Mouse (Mus musculus) hindbrain, postnatal 0 days (tissue): Measurements from ENCODE around the gene Dglucy. TPM values are rescaled to one million over a fixed set of nuclear protein-coding genes. Genes with fewer than 3 reads are reported as not detected.

Source experiments
- ATAC-seq: fragments of 200-750 bp; cut with Nextera tagmentation; 2 replicates; pipeline ENCODE4 v1.8.0; 2017; ENCODE audit warnings: mild to moderate bottlenecking, moderate TSS enrichment, moderate library complexity
- DNase-seq: peaks from one replicate; pipeline ENCODE4 v3.0.0-alpha.2; 2015; ENCODE audit warnings: low spot score
- H3K27ac ChIP-seq: fragments of 300-500 bp; sonication (generic); 2 replicates; pipeline ENCODE4 v1.5.1; 2014; ENCODE audit warnings: mild to moderate bottlenecking
- H3K27me3 ChIP-seq: fragments of 300-500 bp; sonication (generic); 2 replicates; pipeline ENCODE4 v1.6.1; 2014; ENCODE audit warnings: low read length, mixed read lengths; ENCODE audit not compliant: insufficient read depth
- H3K36me3 ChIP-seq: fragments of 300-500 bp; sonication (generic); 2 replicates; pipeline ENCODE4 v1.6.1; 2014; ENCODE audit warnings: low read length, mixed read lengths; ENCODE audit not compliant: insufficient read depth
- H3K4me1 ChIP-seq: fragments of 300-500 bp; sonication (generic); 2 replicates; pipeline ENCODE4 v1.6.1; 2014; ENCODE audit warnings: antibody characterized with exemption, low read length, mixed read lengths; ENCODE audit not compliant: insufficient read depth
- H3K4me2 ChIP-seq: fragments of 300-500 bp; sonication (generic); 2 replicates; pipeline ENCODE4 v1.6.1; 2014; ENCODE audit warnings: low read depth, mild to moderate bottlenecking, low read length, moderate library complexity, mixed read lengths
- H3K4me3 ChIP-seq: fragments of 300-500 bp; sonication (generic); 2 replicates; pipeline ENCODE4 v1.5.1; 2014; ENCODE audit warnings: low read length
- H3K9ac ChIP-seq: fragments of 300-500 bp; sonication (generic); replicated peaks from 2 replicates; pipeline ENCODE4 v1.6.1; 2014; ENCODE audit warnings: mild to moderate bottlenecking, low read length, moderate library complexity, mixed read lengths
- H3K9me3 ChIP-seq: fragments of 300-500 bp; sonication (generic); 2 replicates; pipeline ENCODE4 v1.6.1; 2016; ENCODE audit warnings: low read length, mixed read lengths
- CTCF ChIP-seq: IDR thresholded peaks from 2 replicates; pipeline ENCODE4 v1.5.1; 2016; ENCODE audit warnings: antibody characterized with exemption, control low read depth, low read depth
- WGBS: fragments of 180-500 bp; shearing (Covaris S2); extraction: QIAGEN DNeasy Blood & Tissue Kit; methylation state at CpG from one replicate; pipeline ENCODE4 v1.1.7; 2014; 5-methylcytosine and 5-hydroxymethylcytosine counted together
- polyA plus RNA-seq: library from polyadenylated mRNA; unstranded; fragments of >200 nt; fragmentation: Nextera tagmentation; extraction: Ambion mirVana; gene quantifications from 2 replicates; pipeline ENCODE4 v1.2.1, GENCODE M21; 2015
- total RNA-seq: library from RNA; depleted of rRNA; stranded (reverse); fragments of >200 nt; gene quantifications from 2 replicates; pipeline ENCODE4 v1.2.3, GENCODE M21; 2014; rRNA removed

The Dglucy gene
- total RNA-seq (3.8 and 4.8 TPM in 2 replicates), polyA plus RNA-seq (3.3 and 3.4 TPM in 2 replicates)

- Histone ChIP-seq H3K4me3 (peak within 1 kb of the TSS; percentile 19), H3K4me2 (peak within 1 kb of the TSS; percentile 47), H3K9ac (peak within 1 kb of the TSS; percentile 31), H3K9me3 (no peaks in the 10 kb centered on the region), H3K27ac (peak within 1 kb of the TSS; percentile 84), H3K36me3 (no peaks in the 10 kb centered on the region), H3K4me1 (peaks cover 9% of the 10 kb centered on the region; the same call in 1 of the 2 replicates), H3K27me3 (no peaks in the 10 kb centered on the region)
- DNase-seq (peak; percentile 95), ATAC-seq (peak; percentile 99)
- TF ChIP-seq CTCF: no peak
- 27% methylated on average over 12 of the region's 12 CpGs for WGBS
These were observed at the start of gene Dglucy for GRCm38 (mm10) chr12:100778934-100779865. Dglucy (plus strand) TSS chr12:100779057.

- peak; percentile 31 for DNase-seq
- H3K36me3 ChIP-seq: no peaks in the 10 kb centered on the region
- H3K4me2 ChIP-seq: no peak overlapping the region
- WGBS: 64% methylated on average over 5 of the region's 5 CpGs
- TF ChIP-seq CTCF: no peak
- H3K4me3 ChIP-seq: no peak overlapping the region
- H3K27ac ChIP-seq: no peak overlapping the region
- no peak overlapping the region for H3K9ac ChIP-seq
- no peak for ATAC-seq
- H3K9me3 ChIP-seq: no peaks in the 10 kb centered on the region
- no peaks in the 10 kb centered on the region for H3K4me1 ChIP-seq
- H3K27me3 ChIP-seq: no peaks in the 10 kb centered on the region
These were observed 43.7 kb upstream of the Dglucy start for GRCm38 (mm10) chr12:100735156-100735555.

- Histone ChIP-seq H3K9ac (no peak overlapping the region), H3K9me3 (no peaks in the 10 kb centered on the region), H3K4me3 (no peak overlapping the region), H3K27me3 (no peaks in the 10 kb centered on the region), H3K4me2 (no peak overlapping the region), H3K27ac (no peak overlapping the region), H3K36me3 (no peaks in the 10 kb centered on the region), H3K4me1 (no peaks in the 10 kb centered on the region)
- no peak for ATAC-seq
- 80% methylated on average over 2 of the region's 2 CpGs for WGBS
- TF ChIP-seq CTCF: no peak
- DNase-seq: no peak
These were observed 43.3 kb upstream of the Dglucy start for GRCm38 (mm10) chr12:100735581-100735980.

GRCm38 (mm10) chr12:100738498-100738897 is 40.4 kb upstream of the Dglucy start:
- TF ChIP-seq CTCF: no peak
- Histone ChIP-seq H3K4me3 (no peak overlapping the region), H3K9ac (no peak overlapping the region), H3K27ac (no peak overlapping the region), H3K27me3 (no peaks in the 10 kb centered on the region), H3K4me2 (no peak overlapping the region), H3K4me1 (no peaks in the 10 kb centered on the region), H3K9me3 (no peaks in the 10 kb centered on the region), H3K36me3 (no peaks in the 10 kb centered on the region)
- ATAC-seq: no peak
- 41% methylated on average over 3 of the region's 3 CpGs for WGBS
- peak; percentile 46 for DNase-seq

- WGBS: 81% methylated on average over 4 of the region's 4 CpGs
- Histone ChIP-seq H3K4me3 (no peak overlapping the region), H3K27ac (no peak overlapping the region), H3K9ac (no peak overlapping the region), H3K4me1 (no peaks in the 10 kb centered on the region), H3K4me2 (no peak overlapping the region), H3K36me3 (no peaks in the 10 kb centered on the region), H3K27me3 (no peaks in the 10 kb centered on the region), H3K9me3 (no peaks in the 10 kb centered on the region)
- DNase-seq (no peak), ATAC-seq (no peak)
- no peak for TF ChIP-seq CTCF
These were observed 39.8 kb upstream of the Dglucy start for GRCm38 (mm10) chr12:100739011-100739570.

- WGBS: 92% methylated on average over 5 of the region's 5 CpGs
- no peaks in the 10 kb centered on the region for H3K36me3 ChIP-seq
- no peak overlapping the region for H3K4me3 ChIP-seq
- no peak for DNase-seq
- no peak overlapping the region for H3K9ac ChIP-seq
- H3K4me2 ChIP-seq: no peak overlapping the region
- H3K27me3 ChIP-seq: no peaks in the 10 kb centered on the region
- no peak for ATAC-seq
- no peak for TF ChIP-seq CTCF
- H3K27ac ChIP-seq: no peak overlapping the region
- no peaks in the 10 kb centered on the region for H3K4me1 ChIP-seq
- no peaks in the 10 kb centered on the region for H3K9me3 ChIP-seq
These were observed 38.5 kb upstream of the Dglucy start for GRCm38 (mm10) chr12:100740313-100740712.
